Mouse (Mus musculus): ENCODE data around the gene Zfp180. TPM values are rescaled to one million over a fixed set of nuclear protein-coding genes. Genes with fewer than 3 reads are reported as not detected.
"Not testable (repeated sequence)": the region's sequence is repeated elsewhere in the genome, so short reads cannot be mapped to it uniquely, and the experiment has no call there.

The Zfp180 gene
- polyA plus RNA-seq (2011; ENCODE audit: insufficient read depth, insufficient read length, low replicate concordance, missing spikeins), result 7.9 and 12.7 TPM in 2 replicates

GRCm38 (mm10) chr7:24081634-24082431 lies at the start of gene Zfp180:
TSS of gene Zfp180 (plus strand) at chr7:24081924.
- Histone ChIP-seq H3K4me1 (ENCODE audit: control insufficient read depth, insufficient read depth, low read length) (no peaks in the 10 kb centered on the region; the same call in 1 of the 2 replicates), H3K4me3 (replicated peaks; ENCODE audit: control insufficient read depth, low read depth, low read length) (peak within 1 kb of the TSS; percentile 85), H3K27ac (ENCODE audit: control insufficient read depth, insufficient read depth, low read depth, low read length, poor library complexity) (peak within 1 kb of the TSS; percentile 78)
- WGBS, result 12% methylated on average over 44 of the region's 44 CpGs
- TF ChIP-seq POLR2A (IDR thresholded peaks at IDR 0.05; ENCODE audit: borderline replicate concordance, control insufficient read depth, low read depth, low read length) (peak; percentile 54; the same call in 1 of the 2 replicates), CTCF (IDR thresholded peaks at IDR 0.05; ENCODE audit: control insufficient read depth, insufficient read depth, low read length) (0 out of 2 replicates have a peak, but pooled peaks have one; percentile 0)

GRCm38 (mm10) chr7:24052660-24053304 lies 28.9 kb upstream of the Zfp180 start, which contains the start of gene Vmn1r183:
TSS of gene Vmn1r183 (plus strand) at chr7:24053254.
- Histone ChIP-seq H3K27ac (ENCODE audit: control insufficient read depth, insufficient read depth, low read depth, low read length, poor library complexity) (no peak within 1 kb of the TSS), H3K4me3 (replicated peaks; ENCODE audit: control insufficient read depth, low read depth, low read length) (no peak within 1 kb of the TSS), H3K4me1 (ENCODE audit: control insufficient read depth, insufficient read depth, low read length) (no peaks in the 10 kb centered on the region)
- WGBS, result 71% methylated on average over 4 of the region's 4 CpGs
- TF ChIP-seq POLR2A (IDR thresholded peaks at IDR 0.05; ENCODE audit: borderline replicate concordance, control insufficient read depth, low read depth, low read length) (no peak), CTCF (IDR thresholded peaks at IDR 0.05; ENCODE audit: control insufficient read depth, insufficient read depth, low read length) (no peak)

- not testable (repeated sequence) for H3K27ac ChIP-seq (ENCODE audit: control insufficient read depth, insufficient read depth, low read depth, low read length, poor library complexity); H3K4me1 ChIP-seq (ENCODE audit: control insufficient read depth, insufficient read depth, low read length); H3K4me3 ChIP-seq (replicated peaks; ENCODE audit: control insufficient read depth, low read depth, low read length)
- WGBS, result 26% methylated on average over 1 of the region's 1 CpGs
Observed at GRCm38 (mm10) chr7:24074424-24074823, 7.3 kb upstream of the Zfp180 start.

- 25% methylated on average over 15 of the region's 15 CpGs for WGBS
- Histone ChIP-seq H3K4me1 (ENCODE audit: control insufficient read depth, insufficient read depth, low read length) (no peaks in the 10 kb centered on the region; the same call in 1 of the 2 replicates), H3K4me3 (replicated peaks; ENCODE audit: control insufficient read depth, low read depth, low read length) (peak overlapping the region; percentile 85), H3K27ac (ENCODE audit: control insufficient read depth, insufficient read depth, low read depth, low read length, poor library complexity) (peak overlapping the region; percentile 78)
- TF ChIP-seq POLR2A (IDR thresholded peaks at IDR 0.05; ENCODE audit: borderline replicate concordance, control insufficient read depth, low read depth, low read length), result no peak
- no peak for TF ChIP-seq CTCF (IDR thresholded peaks at IDR 0.05; ENCODE audit: control insufficient read depth, insufficient read depth, low read length)
Observed at GRCm38 (mm10) chr7:24082457-24083235, 922 bp downstream of the Zfp180 start.

GRCm38 (mm10) chr7:24086871-24087270 lies 5.1 kb downstream of the Zfp180 start:
- no peaks in the 10 kb centered on the region; the same call in 1 of the 2 replicates for H3K4me1 ChIP-seq (ENCODE audit: control insufficient read depth, insufficient read depth, low read length)
- no peak overlapping the region for H3K27ac ChIP-seq (ENCODE audit: control insufficient read depth, insufficient read depth, low read depth, low read length, poor library complexity)
- H3K4me3 ChIP-seq (replicated peaks; ENCODE audit: control insufficient read depth, low read depth, low read length), result no peak overlapping the region
- WGBS, result 83% methylated on average over 4 of the region's 4 CpGs
- TF ChIP-seq CTCF (IDR thresholded peaks at IDR 0.05; ENCODE audit: control insufficient read depth, insufficient read depth, low read length) (no peak), POLR2A (IDR thresholded peaks at IDR 0.05; ENCODE audit: borderline replicate concordance, control insufficient read depth, low read depth, low read length) (no peak)

- Histone ChIP-seq H3K4me3 (replicated peaks; ENCODE audit: control insufficient read depth, low read depth, low read length) (no peak overlapping the region), H3K27ac (ENCODE audit: control insufficient read depth, insufficient read depth, low read depth, low read length, poor library complexity) (no peak overlapping the region; the same call in 1 of the 2 replicates), H3K4me1 (ENCODE audit: control insufficient read depth, insufficient read depth, low read length) (no peaks in the 10 kb centered on the region; the same call in 1 of the 2 replicates)
- WGBS, result 87% methylated on average over 12 of the region's 12 CpGs
- TF ChIP-seq CTCF (IDR thresholded peaks at IDR 0.05; ENCODE audit: control insufficient read depth, insufficient read depth, low read length), result no peak
- TF ChIP-seq POLR2A (IDR thresholded peaks at IDR 0.05; ENCODE audit: borderline replicate concordance, control insufficient read depth, low read depth, low read length), result no peak
Observed at GRCm38 (mm10) chr7:24087485-24088125, 5.9 kb downstream of the Zfp180 start.

GRCm38 (mm10) chr7:24104403-24104802 lies 22.7 kb downstream of the Zfp180 start:
- H3K27ac ChIP-seq (ENCODE audit: control insufficient read depth, insufficient read depth, low read depth, low read length, poor library complexity), result no peak overlapping the region
- H3K4me3 ChIP-seq (replicated peaks; ENCODE audit: control insufficient read depth, low read depth, low read length), result no peak overlapping the region
- WGBS, result 89% methylated on average over 9 of the region's 9 CpGs
- TF ChIP-seq CTCF (IDR thresholded peaks at IDR 0.05; ENCODE audit: control insufficient read depth, insufficient read depth, low read length) (no peak), POLR2A (IDR thresholded peaks at IDR 0.05; ENCODE audit: borderline replicate concordance, control insufficient read depth, low read depth, low read length) (no peak)
- no peaks in the 10 kb centered on the region for H3K4me1 ChIP-seq (ENCODE audit: control insufficient read depth, insufficient read depth, low read length)

All from bone marrow, adult 2 months (tissue).